Mouse (Mus musculus) bone marrow, adult 2 months (tissue): Measurements from ENCODE around the gene Skap2.

ENCODE experiments used
- CTCF ChIP-seq: fragments of 200-500 bp; IDR thresholded peaks from 2 replicates; pipeline ENCODE4 v1.5.1; 2011; ENCODE audit warnings: low read length, control low read depth; ENCODE audit not compliant: control insufficient read depth, insufficient read depth
- POLR2A ChIP-seq: fragments of 200-500 bp; IDR thresholded peaks from 2 replicates; pipeline ENCODE4 v1.6.1; 2011; ENCODE audit warnings: low read depth, mild to moderate bottlenecking, control low read depth, low read length, borderline replicate concordance; ENCODE audit not compliant: control insufficient read depth

- TF ChIP-seq POLR2A (no peak), CTCF (no peak)
These were observed 18.8 kb upstream of the Skap2 start for GRCm38 (mm10) chr6:52031181-52031580.
